Mouse (Mus musculus) hindbrain, embryonic 12.5 days (tissue): ENCODE results near the gene Mul1. TPM values are rescaled to one million over a fixed set of nuclear protein-coding genes. Genes with fewer than 3 reads are reported as not detected.
A peak's percentile ranks its signal among the peaks of the same experiment; 100 is the strongest.

ENCODE experiments used
- ATAC-seq: fragments of 200-750 bp; cut with Nextera tagmentation; 2 replicates; pipeline ENCODE4 v1.8.0; 2017; ENCODE audit warnings: moderate TSS enrichment; ENCODE audit not compliant: low FRiP score
- H3K27ac ChIP-seq: fragments of 300-500 bp; sonication (generic); 2 replicates; pipeline ENCODE4 v1.5.1; 2016; ENCODE audit warnings: mild to moderate bottlenecking
- H3K27me3 ChIP-seq: fragments of 300-500 bp; sonication (generic); 2 replicates; pipeline ENCODE4 v1.6.1; 2016; ENCODE audit warnings: mild to moderate bottlenecking
- H3K36me3 ChIP-seq: fragments of 300-500 bp; sonication (generic); 2 replicates; pipeline ENCODE4 v1.6.1; 2016; ENCODE audit warnings: mild to moderate bottlenecking
- H3K4me1 ChIP-seq: fragments of 300-500 bp; sonication (generic); 2 replicates; pipeline ENCODE4 v1.6.1; 2016
- H3K4me2 ChIP-seq: fragments of 300-500 bp; sonication (generic); replicated peaks from 2 replicates; pipeline ENCODE4 v1.6.1; 2016; ENCODE audit warnings: mild to moderate bottlenecking
- H3K4me3 ChIP-seq: fragments of 300-500 bp; sonication (generic); 2 replicates; pipeline ENCODE4 v1.5.1; 2016; ENCODE audit warnings: mild to moderate bottlenecking
- H3K9ac ChIP-seq: fragments of 300-500 bp; sonication (generic); 2 replicates; pipeline ENCODE4 v1.6.1; 2016; ENCODE audit warnings: mild to moderate bottlenecking, moderate library complexity
- H3K9me3 ChIP-seq: fragments of 300-500 bp; sonication (generic); replicated peaks from 2 replicates; pipeline ENCODE4 v1.6.1; 2016; ENCODE audit warnings: mild to moderate bottlenecking
- WGBS: fragments of 180-500 bp; shearing (Covaris S2); methylation state at CpG from one replicate; pipeline ENCODE4 v1.1.7; 2016; 5-methylcytosine and 5-hydroxymethylcytosine counted together
- polyA plus RNA-seq: library from polyadenylated mRNA; unstranded; fragments of >200 nt; fragmentation: Nextera tagmentation; extraction: Ambion mirVana; gene quantifications from 2 replicates; pipeline ENCODE4 v1.2.1, GENCODE M21; 2016

Mul1 gene
- polyA plus RNA-seq = 16.1 and 22.3 TPM in 2 replicates

DNA sequence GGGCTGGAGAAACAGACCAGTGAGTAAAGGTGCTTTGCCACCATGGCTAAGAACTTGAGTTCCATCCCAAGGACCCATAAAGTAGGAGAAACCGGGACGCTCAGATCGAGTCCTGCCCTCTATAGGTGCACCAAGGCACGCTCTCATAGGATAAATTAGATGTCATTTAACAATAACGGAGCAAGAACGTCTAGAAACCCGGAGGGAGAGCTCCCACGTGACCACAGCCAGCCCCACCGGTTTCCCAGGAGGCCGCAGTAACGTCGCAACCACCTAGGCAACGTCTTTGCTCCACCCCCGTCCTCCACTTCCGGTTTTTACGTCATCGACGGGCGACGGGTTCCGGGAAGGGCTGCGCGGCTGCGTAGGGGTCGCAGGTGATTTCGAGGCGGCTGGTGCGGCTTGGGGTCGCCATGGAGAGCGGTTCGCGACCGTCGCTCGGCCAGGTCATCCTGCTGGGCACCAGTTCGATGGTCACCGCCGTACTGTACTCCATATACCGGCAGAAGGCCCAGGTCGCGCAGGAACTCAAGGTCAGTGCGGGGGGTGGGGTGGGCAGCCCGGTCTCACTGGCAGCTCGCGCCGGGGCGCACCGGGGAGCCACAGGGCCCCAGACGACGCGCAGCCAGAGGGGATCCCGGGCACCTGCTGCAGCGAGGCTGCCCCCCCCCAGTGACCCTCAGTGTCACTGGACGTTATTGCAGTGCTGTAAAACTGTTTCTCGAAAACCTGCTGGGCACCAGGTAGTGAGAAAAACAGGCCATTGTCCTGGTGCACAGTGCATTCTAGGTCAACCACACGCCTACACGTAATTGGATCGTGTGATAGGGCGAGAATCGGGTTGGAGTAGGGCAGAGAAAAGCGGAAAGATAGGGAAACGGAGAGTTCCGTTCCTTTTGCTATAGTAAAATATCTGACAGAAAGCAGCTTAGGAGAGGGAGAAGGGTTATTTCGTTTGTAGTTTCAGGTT is at the start of gene Mul1:
TSS of gene Mul1 (plus strand) at position 325 of the 970 bp plus-strand sequence.
- ATAC-seq = peak; percentile 93
- peak within 1 kb of the TSS; percentile 92 for H3K4me2 ChIP-seq
- H3K27me3 ChIP-seq = peaks cover 13% of the 10 kb centered on the region; the same call in 1 of the 2 replicates
- H3K4me1 ChIP-seq = peaks cover 14% of the 10 kb centered on the region
- peak within 1 kb of the TSS; percentile 79 for H3K27ac ChIP-seq
- H3K36me3 ChIP-seq = peaks cover 33% of the 10 kb centered on the region
- WGBS = 2% methylated on average over 64 of the region's 64 CpGs
- H3K4me3 ChIP-seq = peak within 1 kb of the TSS; percentile 97
- no peaks in the 10 kb centered on the region for H3K9me3 ChIP-seq
- H3K9ac ChIP-seq = peak within 1 kb of the TSS; percentile 91

- ATAC-seq = no peak
- no peak overlapping the region for H3K4me2 ChIP-seq
- peaks cover 22% of the 10 kb centered on the region for H3K4me1 ChIP-seq
- H3K9me3 ChIP-seq = no peaks in the 10 kb centered on the region
- no peak overlapping the region for H3K27ac ChIP-seq
- no peaks in the 10 kb centered on the region for H3K36me3 ChIP-seq
- WGBS = 60% methylated on average over 7 of the region's 7 CpGs
- no peak overlapping the region for H3K9ac ChIP-seq
- H3K4me3 ChIP-seq = no peak overlapping the region
- peaks cover 84% of the 10 kb centered on the region for H3K27me3 ChIP-seq
These were observed 40.8 kb upstream of the Mul1 start for GRCm38 (mm10) chr4:138393703-138394102.

DNA sequence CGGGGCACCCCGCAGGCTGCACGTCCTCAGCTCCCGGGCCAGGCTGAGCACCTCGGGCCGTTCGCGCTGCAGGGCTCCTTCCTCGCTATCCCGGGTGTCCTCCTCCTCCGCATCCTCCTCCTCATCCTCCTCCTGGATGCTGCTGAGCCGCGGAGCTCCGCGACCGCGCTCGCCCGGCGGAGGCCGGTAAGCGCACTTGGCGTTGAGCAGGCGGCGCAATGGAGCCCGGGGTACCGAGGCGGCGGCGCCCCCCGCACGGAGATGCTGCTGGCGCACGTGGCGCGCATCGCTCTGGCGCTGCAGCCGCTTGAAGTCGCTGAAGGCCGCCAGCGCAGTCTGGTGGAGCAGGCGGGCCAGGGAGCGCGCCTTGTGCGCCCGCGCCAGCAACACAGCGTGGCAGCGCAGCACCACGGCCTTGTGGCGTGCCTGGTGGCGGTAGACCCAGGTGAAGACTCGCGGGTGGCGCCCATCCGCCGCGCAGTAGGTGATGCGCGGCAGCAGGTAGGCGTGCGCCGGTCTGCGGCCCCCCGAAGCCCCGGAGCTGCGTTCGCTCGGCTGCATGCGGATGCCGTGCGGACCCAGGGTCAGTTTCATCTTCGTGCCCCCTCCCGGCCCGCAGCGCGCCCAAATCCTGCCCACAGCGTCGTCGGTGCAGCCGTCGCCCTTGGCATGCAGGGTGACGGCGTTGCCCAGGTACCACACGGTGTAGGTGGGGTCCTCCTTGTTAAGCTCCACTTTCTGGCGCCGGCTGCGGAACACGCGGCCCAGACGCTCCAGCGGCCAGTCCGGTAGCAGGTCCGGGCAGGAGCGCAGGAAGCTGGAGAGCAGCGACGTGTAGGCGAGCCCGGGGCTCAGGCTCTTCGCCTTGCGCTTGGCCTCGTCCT is 39.1 kb upstream of the Mul1 start:
- Histone ChIP-seq H3K9me3 (no peaks in the 10 kb centered on the region), H3K9ac (peak overlapping the region; percentile 47), H3K27me3 (peaks cover 93% of the 10 kb centered on the region), H3K4me3 (peak overlapping the region; percentile 42), H3K36me3 (no peaks in the 10 kb centered on the region), H3K4me2 (peak overlapping the region; percentile 72), H3K27ac (no peak overlapping the region), H3K4me1 (peaks cover 22% of the 10 kb centered on the region)
- under 1% methylated on average over 97 of the region's 103 CpGs for WGBS
- no peak for ATAC-seq

GRCm38 (mm10) chr4:138395971-138396645 is 38.4 kb upstream of the Mul1 start, which contains the start of gene Fam43b:
Gene Fam43b (minus strand): TSS chr4:138396528.
- peak within 1 kb of the TSS; percentile 72 for H3K4me2 ChIP-seq
- H3K4me1 ChIP-seq = peaks cover 22% of the 10 kb centered on the region
- H3K27ac ChIP-seq = no peak within 1 kb of the TSS
- no peaks in the 10 kb centered on the region for H3K36me3 ChIP-seq
- under 1% methylated on average over 46 of the region's 46 CpGs for WGBS
- no peak for ATAC-seq
- H3K4me3 ChIP-seq = peak within 1 kb of the TSS; percentile 42
- H3K27me3 ChIP-seq = peaks cover 86% of the 10 kb centered on the region
- no peaks in the 10 kb centered on the region for H3K9me3 ChIP-seq
- peak within 1 kb of the TSS; percentile 47; the same call in 1 of the 2 replicates for H3K9ac ChIP-seq

DNA sequence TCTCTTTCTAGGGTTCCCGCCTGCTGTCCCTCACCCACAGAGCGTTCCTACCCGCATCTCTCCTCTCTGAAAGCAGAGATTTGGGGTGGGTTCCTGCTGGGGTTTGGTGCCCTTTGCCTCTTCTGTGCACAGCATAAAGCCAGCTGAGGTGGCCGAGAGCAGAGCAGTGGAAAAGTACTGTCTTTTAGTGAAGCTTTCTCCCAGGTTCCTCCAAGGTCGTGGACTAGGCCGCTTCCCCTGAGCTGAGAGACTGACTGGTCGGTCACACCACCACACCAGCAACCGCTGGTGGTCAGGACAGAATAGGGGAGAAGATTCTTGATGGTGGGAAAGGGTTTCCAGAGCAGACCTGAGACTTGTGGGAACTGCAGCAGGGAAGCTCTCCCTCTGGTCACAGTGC is 37.8 kb upstream of the Mul1 start:
- Histone ChIP-seq H3K9me3 (no peaks in the 10 kb centered on the region), H3K36me3 (no peaks in the 10 kb centered on the region), H3K4me2 (peak overlapping the region; percentile 72), H3K27ac (no peak overlapping the region), H3K4me3 (peak overlapping the region; percentile 42), H3K27me3 (peaks cover 80% of the 10 kb centered on the region), H3K4me1 (peaks cover 22% of the 10 kb centered on the region), H3K9ac (no peak overlapping the region)
- ATAC-seq = no peak
- WGBS = 7% methylated on average over 8 of the region's 8 CpGs

DNA sequence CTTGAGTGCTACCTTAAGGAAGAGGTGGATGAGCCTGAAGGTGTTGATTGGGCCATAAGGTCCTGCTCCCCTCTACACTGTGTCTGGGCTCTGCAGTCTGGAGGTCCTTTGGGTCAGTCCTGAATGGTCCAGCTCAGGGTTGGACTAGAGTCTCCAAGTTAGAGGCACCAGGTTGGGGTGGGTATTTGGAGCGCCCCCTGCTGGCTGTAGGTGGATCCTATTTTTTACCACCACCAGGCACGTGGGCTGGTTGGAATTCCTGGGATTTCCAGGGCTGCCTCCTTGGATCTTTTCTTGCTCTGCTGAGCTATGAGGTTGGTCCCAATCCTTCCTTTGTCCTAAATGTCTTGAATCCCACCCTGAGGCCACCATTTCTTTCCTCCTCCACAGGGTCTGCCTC is 29.7 kb upstream of the Mul1 start:
- peaks cover 3% of the 10 kb centered on the region; the same call in 1 of the 2 replicates for H3K27me3 ChIP-seq
- no peak overlapping the region for H3K9ac ChIP-seq
- H3K27ac ChIP-seq = no peak overlapping the region
- H3K9me3 ChIP-seq = no peaks in the 10 kb centered on the region
- no peaks in the 10 kb centered on the region for H3K36me3 ChIP-seq
- H3K4me2 ChIP-seq = no peak overlapping the region
- ATAC-seq = no peak
- 6% methylated on average over 2 of the region's 2 CpGs for WGBS
- H3K4me3 ChIP-seq = no peak overlapping the region
- no peaks in the 10 kb centered on the region for H3K4me1 ChIP-seq

DNA sequence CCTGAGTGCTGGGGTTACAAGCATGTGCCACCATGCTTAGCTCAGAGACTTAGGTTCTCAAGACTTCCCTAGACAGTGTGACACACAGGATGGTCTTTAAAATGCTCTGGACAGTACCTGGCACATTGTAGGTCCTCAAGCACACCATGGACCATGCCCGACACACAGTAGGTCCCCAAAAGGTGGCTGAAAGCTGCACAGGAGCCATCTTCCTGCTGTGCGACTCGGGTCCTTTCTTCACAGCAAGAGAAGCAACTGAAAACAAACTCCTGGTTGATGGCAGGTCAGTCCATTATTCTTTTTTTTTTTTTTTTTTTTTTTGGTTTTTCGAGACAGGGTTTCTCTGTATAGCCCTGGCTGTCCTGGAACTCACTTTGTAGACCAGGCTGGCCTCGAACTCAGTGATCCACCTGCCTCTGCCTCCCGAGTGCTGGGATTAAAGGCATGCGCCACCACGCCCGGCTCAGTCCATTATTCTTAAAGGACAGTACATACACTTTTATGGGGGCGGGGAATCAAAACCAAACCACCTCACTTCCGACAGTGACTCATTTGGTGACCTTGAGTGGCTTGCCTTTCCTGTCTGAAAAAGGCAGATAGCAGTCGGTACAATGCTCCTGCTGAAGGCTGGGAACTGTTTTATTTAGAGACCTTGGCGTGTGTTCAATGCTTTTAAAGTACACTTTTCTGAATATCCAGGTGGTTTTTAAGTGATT is 26.8 kb upstream of the Mul1 start:
- no peak overlapping the region for H3K27ac ChIP-seq
- no peak overlapping the region for H3K4me2 ChIP-seq
- no peak overlapping the region for H3K9ac ChIP-seq
- H3K36me3 ChIP-seq = no peaks in the 10 kb centered on the region
- no peaks in the 10 kb centered on the region for H3K9me3 ChIP-seq
- WGBS = 84% methylated on average over 12 of the region's 13 CpGs
- H3K4me1 ChIP-seq = no peaks in the 10 kb centered on the region
- peaks cover 24% of the 10 kb centered on the region for H3K27me3 ChIP-seq
- no peak overlapping the region for H3K4me3 ChIP-seq
- no peak for ATAC-seq

GRCm38 (mm10) chr4:138411011-138411410 is 23.5 kb upstream of the Mul1 start:
- no peak overlapping the region for H3K4me3 ChIP-seq
- H3K4me1 ChIP-seq = peaks cover 6% of the 10 kb centered on the region; the same call in 1 of the 2 replicates
- no peaks in the 10 kb centered on the region for H3K36me3 ChIP-seq
- H3K4me2 ChIP-seq = no peak overlapping the region
- 13% methylated on average over 5 of the region's 5 CpGs for WGBS
- H3K27me3 ChIP-seq = peaks cover 41% of the 10 kb centered on the region
- no peaks in the 10 kb centered on the region for H3K9me3 ChIP-seq
- H3K27ac ChIP-seq = no peak overlapping the region
- no peak for ATAC-seq
- H3K9ac ChIP-seq = no peak overlapping the region

DNA sequence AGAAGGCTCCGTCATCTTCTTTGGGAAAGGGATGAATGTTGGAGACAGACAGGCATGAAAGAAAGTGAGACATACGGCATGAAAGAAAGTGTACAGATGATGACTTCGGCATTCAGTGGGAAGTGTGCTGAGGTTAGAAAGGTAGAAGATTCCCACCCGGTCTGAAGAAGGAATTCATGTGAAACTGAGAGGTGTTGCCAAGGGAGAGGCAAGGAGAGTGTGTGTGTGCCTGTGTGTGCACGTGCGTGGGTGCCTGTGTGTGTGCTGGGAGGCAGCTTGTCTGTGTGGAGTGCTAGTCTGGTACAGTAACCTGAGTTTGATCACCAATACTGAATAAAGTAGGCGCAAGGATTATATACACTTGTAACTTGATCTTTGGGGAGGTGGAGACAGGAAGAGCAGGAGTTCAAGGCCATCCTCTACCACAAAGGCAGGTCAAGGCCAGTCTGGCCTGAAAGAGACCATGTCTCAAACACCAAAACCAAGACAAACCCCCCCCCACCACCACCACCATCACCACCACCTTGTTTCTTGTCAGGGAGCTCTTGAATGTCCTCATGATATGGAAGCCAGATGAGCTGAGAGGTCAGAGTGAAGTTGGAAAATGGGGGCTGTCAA is 22.9 kb upstream of the Mul1 start:
- H3K27me3 ChIP-seq = peaks cover 45% of the 10 kb centered on the region
- no peaks in the 10 kb centered on the region for H3K36me3 ChIP-seq
- 0 out of 2 replicates have a peak, but pooled peaks cover 1% of the 10 kb centered on the region for H3K9me3 ChIP-seq
- H3K4me3 ChIP-seq = no peak overlapping the region
- no peak overlapping the region for H3K4me2 ChIP-seq
- H3K4me1 ChIP-seq = peaks cover 6% of the 10 kb centered on the region; the same call in 1 of the 2 replicates
- WGBS = 52% methylated on average over 7 of the region's 7 CpGs
- no peak overlapping the region for H3K27ac ChIP-seq
- no peak overlapping the region for H3K9ac ChIP-seq
- ATAC-seq = no peak

DNA sequence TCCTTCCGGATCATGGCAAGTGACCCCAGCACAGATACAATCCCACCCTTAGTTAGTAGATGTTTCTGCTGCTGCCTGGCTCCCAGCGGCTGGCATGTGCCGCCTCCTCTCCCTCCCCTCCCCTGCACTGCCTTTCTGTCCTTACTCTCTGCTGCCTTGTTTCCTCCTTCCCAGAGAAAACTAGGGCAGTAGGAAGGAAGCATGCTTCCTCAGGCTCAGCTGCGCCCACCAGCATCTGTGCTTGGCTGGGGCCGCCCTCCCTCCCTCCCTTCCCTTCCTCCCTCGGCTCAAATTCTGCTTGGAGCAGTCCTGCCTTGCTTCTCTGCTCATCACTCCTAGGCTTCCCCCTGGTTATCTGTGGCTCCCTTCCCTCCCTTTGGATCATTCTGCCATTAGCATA is 19.7 kb upstream of the Mul1 start:
- peaks cover 6% of the 10 kb centered on the region; the same call in 1 of the 2 replicates for H3K4me1 ChIP-seq
- WGBS = 22% methylated on average over 6 of the region's 6 CpGs

More for the DNA sequence above, 19.7 kb upstream of the Mul1 start:
- Histone ChIP-seq H3K27me3 (peaks cover 51% of the 10 kb centered on the region), H3K9ac (peak overlapping the region; percentile 6; the same call in 1 of the 2 replicates), H3K4me2 (0 out of 2 replicates have a peak overlapping the region, but pooled peaks have one; percentile 13), H3K27ac (no peak overlapping the region), H3K36me3 (no peaks in the 10 kb centered on the region), H3K4me3 (no peak overlapping the region), H3K9me3 (0 out of 2 replicates have a peak, but pooled peaks cover 5% of the 10 kb centered on the region)
- ATAC-seq = no peak
